Mouse (Mus musculus) heart, postnatal 4 days (tissue): ENCODE measurements around the gene Syne1. TPM values are rescaled to one million over a fixed set of nuclear protein-coding genes. Genes with fewer than 3 reads are reported as not detected.

ENCODE experiments used
- DNase-seq: peaks from one replicate; pipeline ENCODE4 v3.0.0; 2021
- total RNA-seq, 2 experiments: library from RNA; stranded (reverse); gene quantifications; 2 replicates each; pipeline ENCODE4 v1.2.3; 2021

The Syne1 gene
- total RNA-seq, 2 experiments from 2014 or later = 84.4 to 84.6 TPM

DNA sequence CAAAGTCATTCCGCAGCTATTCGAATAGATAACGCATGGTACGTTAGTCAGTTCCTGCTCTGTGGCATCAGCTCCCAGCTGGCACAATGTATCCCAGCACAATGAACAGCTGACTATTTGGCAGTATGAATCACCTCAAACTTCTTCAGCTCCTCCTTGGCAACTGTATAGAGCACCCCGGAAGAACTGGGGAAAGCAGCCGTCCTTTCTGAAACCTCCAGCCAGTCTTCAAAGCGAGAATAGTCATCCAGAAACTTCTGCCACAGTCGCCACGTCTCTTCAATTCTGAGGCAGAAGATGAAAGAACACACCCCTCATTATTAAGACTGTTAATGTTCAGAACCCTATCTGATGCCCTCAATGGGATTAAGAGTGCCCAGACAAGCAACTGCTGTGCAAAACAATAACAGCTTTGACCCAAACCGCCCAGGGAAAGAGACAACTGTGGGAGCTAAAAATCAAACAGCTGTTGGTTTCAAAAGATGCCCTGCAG, 495.0 kb downstream of the Syne1 start:
- DNase-seq = no peak

DNA sequence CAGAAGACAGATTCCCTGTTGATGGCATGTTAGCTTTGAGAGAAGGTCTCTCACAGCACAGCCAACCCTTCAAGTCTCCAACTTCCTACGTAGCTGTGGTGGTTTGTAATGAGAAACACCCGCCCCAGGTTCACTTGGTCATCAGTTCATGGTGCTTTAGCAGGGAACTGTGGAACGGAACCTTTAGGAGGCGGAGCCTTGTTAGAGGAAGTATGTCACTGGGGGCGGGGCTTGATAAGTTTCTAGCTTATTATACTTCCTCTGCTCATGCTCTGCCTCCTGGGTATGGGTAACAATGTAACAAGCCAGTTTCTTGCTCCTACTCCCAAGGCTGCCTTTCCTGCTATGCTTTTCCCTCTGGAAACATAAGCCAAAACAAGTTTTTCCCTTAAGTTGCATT, 505.6 kb downstream of the Syne1 start:
- no peak for DNase-seq

DNA sequence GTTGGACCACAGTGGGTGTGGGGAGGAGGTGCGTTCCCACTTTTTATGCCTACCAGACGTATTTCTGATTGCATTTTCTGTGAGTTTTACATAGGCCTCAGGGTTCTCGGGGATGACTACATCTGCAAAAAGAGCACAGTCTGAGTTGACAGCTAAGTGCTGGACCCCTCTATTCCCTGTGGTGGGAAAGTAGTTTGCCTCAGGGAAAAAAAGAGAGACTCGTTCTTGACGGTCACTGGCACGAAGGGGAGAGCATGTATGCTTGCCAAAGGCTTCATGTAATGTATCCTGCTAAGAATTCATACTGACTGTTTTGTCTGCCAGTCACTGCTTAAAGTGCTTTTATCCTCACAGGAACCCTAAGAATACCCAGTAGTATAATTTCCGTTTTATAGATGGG, 506.1 kb downstream of the Syne1 start:
- DNase-seq = no peak

DNA sequence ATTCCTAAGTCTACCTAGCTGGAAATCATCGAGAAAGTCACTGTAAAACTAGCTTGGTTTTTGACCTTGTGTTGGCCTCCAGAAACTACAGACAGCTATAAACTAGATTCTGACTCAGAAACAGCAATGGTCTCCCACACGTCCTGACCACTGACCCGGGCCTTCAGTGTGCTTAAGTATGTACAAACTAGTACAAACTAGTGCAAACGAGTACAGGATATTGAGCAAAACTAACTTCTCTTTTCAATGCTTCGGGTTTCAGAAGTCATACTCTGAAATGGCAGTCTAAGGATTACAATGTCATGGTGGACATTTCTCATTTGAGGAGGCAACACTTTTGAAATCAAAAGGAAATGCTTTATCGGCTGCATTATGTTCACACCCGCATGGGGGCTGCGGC, 506.8 kb downstream of the Syne1 start:
- no peak for DNase-seq

- DNase-seq = no peak
Measured at GRCm38 (mm10) chr10:5041254-5041653, 510.0 kb downstream of the Syne1 start.

DNA sequence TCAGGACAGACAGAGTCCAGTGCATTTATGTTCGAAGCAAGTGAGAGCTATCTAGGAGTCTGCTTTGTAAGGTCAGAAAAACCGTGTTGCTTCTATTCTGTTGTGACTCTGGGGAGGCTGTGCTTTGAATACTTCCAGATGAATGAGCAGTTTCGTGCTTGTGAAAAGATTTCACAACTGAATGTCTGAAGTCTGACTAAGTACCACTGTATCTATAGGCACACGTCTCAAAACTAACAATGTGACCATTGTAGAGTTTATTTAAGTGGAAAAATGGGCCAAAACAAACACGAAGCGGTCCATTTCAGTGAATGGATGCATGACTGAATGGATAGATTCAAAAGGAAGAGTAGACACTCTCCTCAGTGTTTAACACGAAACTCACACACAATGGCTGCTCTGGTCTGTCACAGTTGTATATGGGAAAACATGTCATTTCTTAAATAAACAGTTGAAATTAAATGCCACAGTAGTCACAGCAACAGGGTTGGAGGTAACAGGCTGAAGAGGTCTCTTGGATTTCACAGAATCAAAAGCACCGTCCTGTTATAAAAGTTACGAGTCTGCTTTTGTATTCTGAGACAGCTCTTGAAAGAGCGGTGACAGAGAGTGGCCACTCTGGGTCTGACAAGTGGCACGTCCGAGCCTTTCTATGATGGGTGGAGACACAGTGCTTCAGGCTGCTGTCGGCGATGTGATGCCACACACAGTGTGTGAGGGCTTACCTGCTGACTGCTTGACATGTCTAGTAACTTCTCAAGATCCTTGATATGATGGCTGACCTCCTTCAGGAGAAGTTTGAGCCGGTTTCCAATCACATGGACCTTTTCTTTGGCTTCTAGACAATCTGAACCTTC, 518.9 kb downstream of the Syne1 start:
- no peak for DNase-seq

DNA sequence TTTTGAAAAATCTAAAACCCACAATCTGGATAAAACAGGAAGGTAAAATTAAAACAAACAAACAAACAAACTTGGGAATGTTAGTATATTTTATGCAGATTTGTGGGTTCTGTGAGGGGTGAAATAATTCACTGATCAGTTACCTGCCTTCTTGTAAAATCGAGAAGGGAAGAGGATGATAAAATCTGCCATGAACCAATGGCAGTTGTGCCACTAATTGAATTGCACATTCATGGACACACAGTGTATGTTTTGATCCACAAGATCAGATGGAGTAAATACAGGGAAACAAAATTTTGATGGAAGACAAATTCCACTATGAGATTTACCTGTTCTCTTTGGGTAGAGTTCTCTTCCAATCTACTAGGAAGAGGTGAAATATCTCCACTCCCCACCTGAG, 521.4 kb downstream of the Syne1 start:
- DNase-seq = no peak

DNA sequence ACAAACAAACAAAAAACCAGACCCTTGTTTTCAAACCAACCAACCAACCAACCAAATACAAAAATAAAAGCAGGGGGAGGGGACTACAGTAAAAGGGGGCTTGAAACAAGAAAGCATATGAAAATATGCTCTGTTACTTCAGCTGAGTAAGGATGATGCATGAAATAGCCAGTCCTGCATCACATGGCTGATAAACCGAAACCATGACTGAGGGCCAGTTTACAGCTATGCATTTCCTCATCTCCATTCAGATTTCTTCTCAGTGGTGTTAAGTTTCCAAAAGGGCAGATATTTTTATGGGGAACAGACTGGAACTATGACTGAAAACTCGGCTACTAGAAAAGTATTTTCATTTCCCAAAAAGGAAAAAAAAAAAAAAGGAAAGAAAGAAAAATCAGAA, 522.1 kb downstream of the Syne1 start:
- DNase-seq = no peak

GRCm38 (mm10) chr10:5028301-5028700, 523.0 kb downstream of the Syne1 start:
- no peak for DNase-seq

DNA sequence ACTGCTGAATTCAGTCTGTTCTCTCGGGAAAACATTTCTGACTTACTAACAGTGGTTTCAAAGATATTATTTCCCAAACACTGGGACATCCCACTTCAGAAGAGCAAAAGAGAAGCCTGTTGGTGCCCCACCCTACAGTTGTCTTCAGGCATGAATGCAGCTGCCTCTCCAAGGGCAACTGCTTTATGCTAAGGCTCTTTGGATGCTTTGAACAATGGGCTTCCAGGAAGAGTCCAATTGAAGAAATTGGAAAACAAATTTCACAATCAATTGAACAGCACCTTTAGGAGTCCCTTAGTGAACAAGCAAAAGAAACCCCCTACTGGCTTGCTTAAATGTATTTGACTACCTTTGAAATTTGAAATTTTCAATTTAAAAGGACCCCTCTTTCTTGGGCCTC, 524.1 kb downstream of the Syne1 start:
- DNase-seq = no peak

- DNase-seq = no peak
Measured at GRCm38 (mm10) chr10:5025906-5026305, 525.4 kb downstream of the Syne1 start.

GRCm38 (mm10) chr10:5017148-5017547, 534.1 kb downstream of the Syne1 start:
- no peak for DNase-seq

DNA sequence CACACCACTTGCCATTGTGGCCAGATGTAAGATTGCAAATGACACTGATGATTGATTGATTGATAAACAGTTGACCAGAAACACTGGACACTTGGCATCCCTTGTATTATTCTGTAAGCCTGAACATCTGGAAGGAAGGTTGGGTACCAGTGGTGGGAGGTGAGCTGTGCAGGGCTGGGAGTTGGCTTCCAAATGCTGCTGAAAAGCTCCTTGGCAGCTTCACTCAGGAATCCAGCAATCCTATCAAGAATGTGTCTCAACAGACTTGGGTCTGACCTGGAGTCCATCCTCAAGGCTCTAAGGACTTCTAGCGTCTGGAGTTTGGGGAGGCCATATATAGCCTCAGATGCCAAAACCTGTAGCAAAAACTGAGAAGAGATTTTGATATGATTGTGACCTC, 536.3 kb downstream of the Syne1 start:
- DNase-seq = no peak

GRCm38 (mm10) chr10:5012004-5012403, 539.3 kb downstream of the Syne1 start:
- no peak for DNase-seq

DNA sequence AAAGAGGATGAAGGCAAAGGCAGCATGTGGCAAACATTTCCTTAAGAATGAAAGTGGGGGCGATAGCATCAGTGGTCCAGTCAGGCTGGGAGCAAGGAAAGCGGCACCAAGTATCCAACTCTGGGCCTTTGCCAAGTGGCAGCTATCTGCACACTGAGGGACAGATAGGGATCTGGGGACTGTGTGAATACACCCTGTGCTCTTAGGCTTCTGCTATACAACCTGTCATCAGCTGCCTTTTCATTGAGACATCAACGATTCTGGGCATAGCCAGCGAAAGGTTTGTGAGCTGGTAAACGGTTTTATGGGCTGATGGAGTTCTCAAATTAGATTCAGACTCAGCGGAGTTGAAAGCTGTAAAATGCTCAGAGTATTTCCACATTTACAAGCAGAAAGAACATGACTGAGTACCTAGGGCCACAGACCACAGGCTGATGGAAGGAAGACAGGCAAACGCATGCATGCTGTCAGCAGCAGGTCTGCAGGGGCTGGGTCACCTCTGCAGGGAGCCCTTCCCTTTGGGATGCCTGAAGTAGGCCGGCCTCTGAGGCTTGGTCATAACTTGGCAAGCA, 542.4 kb downstream of the Syne1 start:
- no peak for DNase-seq

DNA sequence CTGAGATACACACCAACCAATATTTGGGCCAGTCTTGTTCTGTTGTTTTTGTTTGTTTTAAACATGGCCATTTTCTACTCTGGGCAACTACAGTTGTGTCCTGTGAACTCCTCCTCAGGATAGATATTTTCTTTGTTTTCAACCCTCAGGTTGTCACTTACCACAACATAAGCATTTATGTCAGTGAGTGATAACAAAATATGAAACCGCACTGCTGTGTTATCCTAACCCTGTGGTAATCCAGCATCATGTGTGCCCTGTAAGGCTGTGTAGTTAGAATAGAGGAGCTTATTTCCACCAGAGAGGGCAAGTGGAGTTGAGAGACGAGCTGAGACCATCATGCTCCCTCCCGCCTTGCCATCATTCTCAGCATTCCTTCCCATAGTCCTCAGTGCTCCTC, 554.7 kb downstream of the Syne1 start:
- no peak for DNase-seq

- no peak for DNase-seq
Measured at GRCm38 (mm10) chr10:4993802-4994201, 557.5 kb downstream of the Syne1 start.

DNA sequence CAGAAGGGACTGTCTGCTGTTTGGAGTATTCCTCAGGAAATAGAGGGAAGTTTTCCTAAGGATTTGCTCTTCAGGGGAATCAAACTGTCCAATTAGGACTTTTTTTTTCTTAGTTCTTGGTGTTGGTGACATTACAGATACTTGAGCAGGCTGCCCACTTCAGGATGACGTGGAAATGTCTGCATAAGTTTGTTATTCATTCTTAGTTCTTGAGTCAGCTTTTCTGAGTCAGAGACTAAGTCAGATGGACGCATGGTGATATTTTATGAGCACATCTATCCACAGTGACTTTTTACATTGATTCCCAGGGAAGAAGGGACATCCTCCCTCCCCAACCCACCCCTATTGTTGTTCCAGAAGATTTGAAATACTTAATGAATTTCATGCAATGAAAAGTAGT, 567.4 kb downstream of the Syne1 start:
- no peak for DNase-seq

DNA sequence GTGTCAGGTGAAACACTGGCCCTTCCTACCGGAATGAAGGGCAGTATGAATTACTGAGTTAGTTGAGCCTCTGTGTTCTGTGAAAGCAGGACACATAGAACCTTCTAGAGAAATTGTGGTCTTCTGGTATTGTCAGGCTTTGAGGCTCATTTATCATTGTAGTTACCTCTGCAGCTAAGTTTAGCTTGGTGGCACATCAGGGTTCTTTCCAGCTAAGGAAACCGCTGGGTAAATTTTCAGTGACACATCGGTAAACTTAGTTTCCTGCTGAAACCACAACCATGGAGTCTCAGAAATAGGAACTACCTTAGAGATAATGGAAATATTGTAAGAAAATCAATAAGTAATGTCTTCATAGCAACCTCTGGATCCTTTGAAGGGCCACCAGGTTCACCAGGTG, 573.9 kb downstream of the Syne1 start:
- DNase-seq = no peak

GRCm38 (mm10) chr10:4976557-4976956, 574.7 kb downstream of the Syne1 start:
- DNase-seq = no peak

DNA sequence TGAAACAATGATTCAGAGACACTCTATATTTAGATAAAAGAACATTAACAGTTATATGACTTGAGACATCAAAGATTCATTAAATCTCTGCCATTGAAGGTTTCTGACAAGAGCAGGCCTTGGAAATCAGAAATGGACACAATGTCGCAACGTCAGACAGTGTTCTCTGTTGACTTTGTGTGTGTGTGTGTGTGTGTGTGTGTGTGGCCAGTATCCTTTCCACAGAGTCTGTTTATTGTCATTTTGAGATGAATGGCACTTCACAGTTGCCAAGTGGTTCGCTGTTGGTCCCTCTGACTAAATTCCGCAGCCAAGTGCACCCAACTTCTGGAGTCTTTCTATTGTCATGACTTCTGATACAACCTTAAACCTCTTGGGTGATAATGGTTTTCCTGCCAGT, 577.0 kb downstream of the Syne1 start:
- DNase-seq = no peak

DNA sequence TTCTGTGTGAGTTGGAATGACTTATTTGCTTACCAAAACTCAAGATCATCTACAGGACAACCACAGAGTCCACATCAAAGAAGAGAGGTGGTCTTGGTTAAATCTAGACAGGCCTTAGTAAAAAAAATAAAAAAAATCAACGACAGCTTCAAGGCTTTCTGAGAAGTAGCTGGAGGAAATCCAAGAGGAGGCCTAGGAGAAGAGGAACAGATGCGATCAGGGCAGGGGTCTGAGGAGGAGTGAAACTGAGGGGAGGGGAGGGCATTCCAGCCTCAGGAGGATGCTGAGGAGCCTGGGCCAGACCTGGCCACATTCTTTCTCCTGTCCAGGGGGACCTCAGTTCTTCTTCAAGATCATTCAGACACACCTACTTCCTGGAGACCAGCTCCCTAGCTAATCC, 579.3 kb downstream of the Syne1 start:
- no peak for DNase-seq

- DNase-seq = no peak
Measured at GRCm38 (mm10) chr10:4971586-4971985, 579.7 kb downstream of the Syne1 start.

GRCm38 (mm10) chr10:4971156-4971555, 580.1 kb downstream of the Syne1 start:
- no peak for DNase-seq
